Mouse (Mus musculus) liver, adult 2 months (tissue): ENCODE measurements around the gene Fam207a.

ENCODE experiments used
- CTCF ChIP-seq: fragments of 200-500 bp; IDR thresholded peaks from 2 replicates; pipeline ENCODE4 v1.5.1; 2011; ENCODE audit warnings: low read depth, low read length, control low read depth
- POLR2A ChIP-seq: fragments of 200-500 bp; IDR thresholded peaks from 2 replicates; pipeline ENCODE4 v1.6.1; 2011; ENCODE audit warnings: low read length, control low read depth; ENCODE audit not compliant: insufficient read depth; ENCODE audit errors: extremely low read depth

GRCm38 (mm10) chr10:77556631-77557030, 41.0 kb upstream of the Fam207a start:
- TF ChIP-seq CTCF (no peak), POLR2A (no peak)
